Mouse (Mus musculus) stomach, postnatal 0 days (tissue): ENCODE results near the gene Cldn18. TPM values are rescaled to one million over a fixed set of nuclear protein-coding genes. Genes with fewer than 3 reads are reported as not detected.

Experiments
- ATAC-seq: fragments of 200-750 bp; cut with Nextera tagmentation; 2 replicates; pipeline ENCODE4 v1.8.0; 2017; ENCODE audit not compliant: low FRiP score, low TSS enrichment
- DNase-seq: peaks from one replicate; pipeline ENCODE4 v3.0.0-alpha.2; 2016; ENCODE audit warnings: low spot score
- H3K27ac ChIP-seq: fragments of 300-500 bp; sonication (generic); replicated peaks from 2 replicates; pipeline ENCODE4 v1.5.1; 2014; ENCODE audit warnings: mild to moderate bottlenecking, control low read depth
- H3K27me3 ChIP-seq: fragments of 300-500 bp; sonication (generic); 2 replicates; pipeline ENCODE4 v1.6.1; 2014; ENCODE audit warnings: low read length; ENCODE audit not compliant: control insufficient read depth, insufficient read depth
- H3K36me3 ChIP-seq: fragments of 300-500 bp; sonication (generic); 2 replicates; pipeline ENCODE4 v1.6.1; 2014; ENCODE audit warnings: low read length, mixed read lengths; ENCODE audit not compliant: control insufficient read depth, insufficient read depth
- H3K4me1 ChIP-seq: fragments of 300-500 bp; sonication (generic); replicated peaks from 2 replicates; pipeline ENCODE4 v1.6.1; 2014; ENCODE audit warnings: antibody characterized with exemption; ENCODE audit not compliant: control insufficient read depth, insufficient read depth
- H3K4me2 ChIP-seq: fragments of 300-500 bp; sonication (generic); replicated peaks from 2 replicates; pipeline ENCODE4 v1.6.1; 2014; ENCODE audit warnings: low read depth, mild to moderate bottlenecking, control low read depth, moderate library complexity
- H3K4me3 ChIP-seq: fragments of 300-500 bp; sonication (generic); 2 replicates; pipeline ENCODE4 v1.5.1; 2014; ENCODE audit warnings: low read depth, low read length, control low read depth
- H3K9ac ChIP-seq: fragments of 300-500 bp; sonication (generic); 2 replicates; pipeline ENCODE4 v1.6.1; 2014; ENCODE audit warnings: mild to moderate bottlenecking, low read length, control low read depth, mixed read lengths
- H3K9me3 ChIP-seq: fragments of 300-500 bp; sonication (generic); 2 replicates; pipeline ENCODE4 v1.6.1; 2016; ENCODE audit warnings: low read length; ENCODE audit not compliant: control insufficient read depth
- CTCF ChIP-seq: IDR thresholded peaks from 2 replicates; pipeline ENCODE4 v1.5.1; 2016; ENCODE audit warnings: antibody characterized with exemption, low read depth, mild to moderate bottlenecking, moderate library complexity
- EP300 ChIP-seq: optimal IDR thresholded peaks from 2 replicates; pipeline ENCODE3; 2016; ENCODE audit warnings: antibody characterized with exemption
- WGBS: fragments of 180-500 bp; shearing (Covaris S2); extraction: QIAGEN DNeasy Blood & Tissue Kit; methylation state at CpG from one replicate; pipeline ENCODE4 v1.1.7; 2014; 5-methylcytosine and 5-hydroxymethylcytosine counted together
- polyA plus RNA-seq: library from polyadenylated mRNA; unstranded; fragments of >200 nt; fragmentation: Nextera tagmentation; extraction: Ambion mirVana; gene quantifications from 2 replicates; pipeline ENCODE4 v1.2.1, GENCODE M21; 2015

The Cldn18 gene
- polyA plus RNA-seq, 1 experiment from 2014 or later = 591 TPM

- ATAC-seq (no peak), DNase-seq (no peak)
- H3K4me3 ChIP-seq = no peak overlapping the region
- TF ChIP-seq CTCF (no peak), EP300 (no peak)
- H3K27me3 ChIP-seq = no peaks in the 10 kb centered on the region
- no peaks in the 10 kb centered on the region for H3K4me1 ChIP-seq
- no peaks in the 10 kb centered on the region for H3K9me3 ChIP-seq
- no peak overlapping the region for H3K9ac ChIP-seq
- peaks cover 14% of the 10 kb centered on the region for H3K36me3 ChIP-seq
- no peak overlapping the region for H3K27ac ChIP-seq
- 77% methylated on average over 10 of the region's 10 CpGs for WGBS
- H3K4me2 ChIP-seq = no peak overlapping the region
These were observed 56.3 kb downstream of the Cldn18 start for GRCm38 (mm10) chr9:99660756-99661155.

- no peaks in the 10 kb centered on the region for H3K9me3 ChIP-seq
- no peak overlapping the region for H3K9ac ChIP-seq
- DNase-seq = no peak
- no peaks in the 10 kb centered on the region for H3K4me1 ChIP-seq
- ATAC-seq = no peak
- peaks cover 13% of the 10 kb centered on the region for H3K36me3 ChIP-seq
- no peak overlapping the region for H3K4me2 ChIP-seq
- no peak overlapping the region for H3K4me3 ChIP-seq
- WGBS = 77% methylated on average over 6 of the region's 6 CpGs
- no peaks in the 10 kb centered on the region for H3K27me3 ChIP-seq
- no peak for TF ChIP-seq EP300
- TF ChIP-seq CTCF = no peak
- no peak overlapping the region for H3K27ac ChIP-seq
These were observed 71.0 kb downstream of the Cldn18 start for GRCm38 (mm10) chr9:99646102-99646501.

- Histone ChIP-seq H3K9me3 (no peaks in the 10 kb centered on the region), H3K4me1 (no peaks in the 10 kb centered on the region), H3K9ac (no peak overlapping the region), H3K4me2 (no peak overlapping the region), H3K27ac (no peak overlapping the region), H3K27me3 (no peaks in the 10 kb centered on the region), H3K36me3 (peaks cover 8% of the 10 kb centered on the region), H3K4me3 (no peak overlapping the region)
- 82% methylated on average over 6 of the region's 6 CpGs for WGBS
- TF ChIP-seq EP300 = no peak
- TF ChIP-seq CTCF = no peak
- no peak for DNase-seq
- ATAC-seq = no peak
These were observed 71.7 kb downstream of the Cldn18 start for GRCm38 (mm10) chr9:99645416-99645815.

- Histone ChIP-seq H3K4me1 (no peaks in the 10 kb centered on the region), H3K9ac (no peak overlapping the region), H3K27ac (peak overlapping the region; percentile 92), H3K36me3 (peaks cover under 1% of the 10 kb centered on the region; the same call in 1 of the 2 replicates), H3K4me2 (no peak overlapping the region), H3K9me3 (no peaks in the 10 kb centered on the region), H3K27me3 (no peaks in the 10 kb centered on the region), H3K4me3 (no peak overlapping the region)
- DNase-seq = peak; percentile 76
- TF ChIP-seq CTCF (no peak), EP300 (no peak)
- 62% methylated on average over 5 of the region's 5 CpGs for WGBS
- peak; percentile 98 for ATAC-seq
These were observed 77.1 kb downstream of the Cldn18 start for GRCm38 (mm10) chr9:99639957-99640356.

Other genes starting within 250 kb of the Cldn18 start
- gene Armc8, start 148.4 kb downstream of the Cldn18 start, polyA plus RNA-seq = 13.0 and 13.7 TPM in 2 replicates
- gene Dbr1, start 141.5 kb downstream of the Cldn18 start, polyA plus RNA-seq = 14.2 and 15.5 TPM in 2 replicates
- gene A4gnt, start 104.8 kb downstream of the Cldn18 start, polyA plus RNA-seq = 4.3 and 4.5 TPM in 2 replicates
- 6.3 and 8.6 TPM in 2 replicates for gene Dzip1l, start 87.8 kb downstream of the Cldn18 start, polyA plus RNA-seq
- not detected in 2 replicates for gene Sox14, start 158.9 kb upstream of the Cldn18 start, polyA plus RNA-seq